Mouse (Mus musculus) spleen, postnatal 10 days (tissue): ENCODE measurements around the gene Rassf5.
"Not testable (repeated sequence)": the region's sequence is repeated elsewhere in the genome, so short reads cannot be mapped to it uniquely, and the experiment has no call there.

Experiments used
- DNase-seq, 2 experiments: peaks; one replicate each; pipeline ENCODE4 v3.0.0; 2021 to 2022; ENCODE audit warnings: low spot score in 2 of 2

Rassf5 gene

GRCm38 (mm10) chr1:131259632-131260308 is 14.7 kb upstream of the Rassf5 start:
- DNase-seq: no peak

GRCm38 (mm10) chr1:131257288-131257687 is 12.2 kb upstream of the Rassf5 start:
- DNase-seq: no peak

- DNase-seq: not testable (repeated sequence)
Measured at GRCm38 (mm10) chr1:131252516-131253250, 7.6 kb upstream of the Rassf5 start.

- peak in 1 of 2 experiments; percentile 34 for DNase-seq
Measured at GRCm38 (mm10) chr1:131246433-131247395, 1.7 kb upstream of the Rassf5 start.

GRCm38 (mm10) chr1:131245926-131246325 is 868 bp upstream of the Rassf5 start:
- peak in 1 of 2 experiments; percentile 63 for DNase-seq

- DNase-seq: no peak
Measured at GRCm38 (mm10) chr1:131244536-131245088, 446 bp downstream of the Rassf5 start.

GRCm38 (mm10) chr1:131242956-131243355 is 2.1 kb downstream of the Rassf5 start:
- DNase-seq: no peak

- no peak for DNase-seq
Measured at GRCm38 (mm10) chr1:131239576-131240193, 5.4 kb downstream of the Rassf5 start.

GRCm38 (mm10) chr1:131238931-131239381 is 6.1 kb downstream of the Rassf5 start:
- no peak for DNase-seq

- DNase-seq: no peak
Measured at GRCm38 (mm10) chr1:131236077-131236476, 9.0 kb downstream of the Rassf5 start.

- no peak for DNase-seq
Measured at GRCm38 (mm10) chr1:131233527-131233926, 11.5 kb downstream of the Rassf5 start.

- no peak for DNase-seq
Measured at GRCm38 (mm10) chr1:131228659-131229058, 16.4 kb downstream of the Rassf5 start.

- no peak for DNase-seq
Measured at GRCm38 (mm10) chr1:131228225-131228624, 16.8 kb downstream of the Rassf5 start.

- DNase-seq: peak in 1 of 2 experiments; percentile 22
Measured at GRCm38 (mm10) chr1:131224848-131225471, 20.1 kb downstream of the Rassf5 start.

GRCm38 (mm10) chr1:131223345-131223744 is 21.7 kb downstream of the Rassf5 start:
- DNase-seq: no peak

- DNase-seq: no peak
Measured at GRCm38 (mm10) chr1:131221822-131222590, 23.1 kb downstream of the Rassf5 start.

GRCm38 (mm10) chr1:131218933-131219332 is 26.1 kb downstream of the Rassf5 start:
- DNase-seq: no peak

- DNase-seq: no peak
Measured at GRCm38 (mm10) chr1:131213361-131213760, 31.7 kb downstream of the Rassf5 start.

- no peak for DNase-seq
Measured at GRCm38 (mm10) chr1:131212956-131213355, 32.1 kb downstream of the Rassf5 start.

GRCm38 (mm10) chr1:131211655-131212054 is 33.4 kb downstream of the Rassf5 start:
- no peak for DNase-seq
